Mouse (Mus musculus): ENCODE results near the gene Slc29a1. TPM values are rescaled to one million over a fixed set of nuclear protein-coding genes. Genes with fewer than 3 reads are reported as not detected.
A peak's percentile ranks its signal among the peaks of the same experiment; 100 is the strongest.

Gene Slc29a1
- polyA plus RNA-seq, 1 experiment = 358 TPM

DNA sequence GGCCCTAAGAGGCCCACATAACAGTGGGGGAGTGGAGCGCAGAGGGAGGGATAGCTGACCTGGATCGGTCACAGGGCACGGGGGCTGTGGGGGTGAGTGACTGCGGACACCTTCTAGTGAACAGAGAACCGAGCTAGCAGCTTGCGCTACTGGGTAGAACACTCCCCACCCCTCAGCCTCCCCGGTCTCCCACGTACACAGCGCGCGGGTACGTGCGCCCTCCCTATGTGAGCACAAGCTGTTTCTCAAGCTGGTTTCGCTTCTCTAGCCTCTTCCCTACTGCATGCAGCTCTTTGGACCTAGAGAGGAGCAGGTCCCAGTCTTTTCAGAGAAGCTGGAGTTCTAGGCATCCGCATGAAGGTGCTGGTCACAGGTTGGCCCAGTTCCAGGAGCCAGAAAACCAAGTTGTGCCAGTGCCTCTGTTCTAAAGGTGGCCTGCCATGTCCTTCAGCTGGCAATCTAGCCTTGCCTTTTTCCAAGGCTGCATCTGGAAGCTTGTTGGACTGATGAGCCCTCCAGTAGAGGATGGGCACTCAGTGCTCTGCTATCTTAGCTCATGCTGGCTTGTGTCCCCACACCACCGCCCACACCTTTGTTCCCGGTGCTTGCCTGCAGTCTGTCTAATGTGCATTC, 25.2 kb downstream of the Slc29a1 start:
- Histone ChIP-seq H3K36me3 (ENCODE audit: control insufficient read depth, insufficient read depth, low read length) (peaks cover 25% of the 10 kb centered on the region), H3K27me3 (ENCODE audit: control insufficient read depth, insufficient read depth, low read length) (no peaks in the 10 kb centered on the region), H3K27ac (ENCODE audit: control insufficient read depth, insufficient read depth, low read length) (peak overlapping the region; percentile 94), H3K4me3 (ENCODE audit: control insufficient read depth, insufficient read depth, low read length) (peak overlapping the region; percentile 70), H3K4me1 (replicated peaks; ENCODE audit: control insufficient read depth, insufficient read depth, low read length) (peaks cover 15% of the 10 kb centered on the region)
- peak; percentile 78 for DNase-seq
- TF ChIP-seq POLR2A (IDR thresholded peaks at IDR 0.05; ENCODE audit: control insufficient read depth, extremely low read depth, insufficient read depth, low read length, poor library complexity) (no peak), CTCF (IDR thresholded peaks at IDR 0.05; ENCODE audit: borderline replicate concordance, control insufficient read depth, extremely low read depth, insufficient read depth, low read length, poor library complexity) (no peak)
- 3% methylated on average over 17 of the region's 17 CpGs for WGBS

DNA sequence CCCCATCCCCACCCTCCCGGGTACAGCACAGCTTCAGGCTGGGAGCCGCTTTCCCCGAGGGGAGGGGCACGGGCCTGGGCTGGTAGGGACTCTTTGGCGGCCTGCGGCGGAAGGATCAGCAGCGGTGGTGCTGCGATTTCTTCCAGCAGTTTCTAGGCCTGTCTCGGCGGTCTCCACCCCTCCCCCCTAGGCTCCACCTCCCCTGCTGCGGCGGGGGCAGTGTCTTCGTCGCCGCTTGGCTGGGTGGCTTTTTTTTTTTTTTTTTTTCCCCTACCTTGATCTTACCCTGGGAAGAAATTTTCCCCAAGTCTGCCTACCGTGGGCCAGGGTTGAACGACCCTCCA, 25.7 kb downstream of the Slc29a1 start:
- Histone ChIP-seq H3K27me3 (ENCODE audit: control insufficient read depth, insufficient read depth, low read length) (no peaks in the 10 kb centered on the region), H3K4me1 (replicated peaks; ENCODE audit: control insufficient read depth, insufficient read depth, low read length) (peaks cover 15% of the 10 kb centered on the region), H3K4me3 (ENCODE audit: control insufficient read depth, insufficient read depth, low read length) (peak overlapping the region; percentile 70), H3K27ac (ENCODE audit: control insufficient read depth, insufficient read depth, low read length) (peak overlapping the region; percentile 94), H3K36me3 (ENCODE audit: control insufficient read depth, insufficient read depth, low read length) (peaks cover 30% of the 10 kb centered on the region)
- peak; percentile 97 for DNase-seq
- under 1% methylated on average over 18 of the region's 18 CpGs for WGBS
- TF ChIP-seq POLR2A (IDR thresholded peaks at IDR 0.05; ENCODE audit: control insufficient read depth, extremely low read depth, insufficient read depth, low read length, poor library complexity) (no peak; the same call in 1 of the 2 replicates), CTCF (IDR thresholded peaks at IDR 0.05; ENCODE audit: borderline replicate concordance, control insufficient read depth, extremely low read depth, insufficient read depth, low read length, poor library complexity) (no peak)

DNA sequence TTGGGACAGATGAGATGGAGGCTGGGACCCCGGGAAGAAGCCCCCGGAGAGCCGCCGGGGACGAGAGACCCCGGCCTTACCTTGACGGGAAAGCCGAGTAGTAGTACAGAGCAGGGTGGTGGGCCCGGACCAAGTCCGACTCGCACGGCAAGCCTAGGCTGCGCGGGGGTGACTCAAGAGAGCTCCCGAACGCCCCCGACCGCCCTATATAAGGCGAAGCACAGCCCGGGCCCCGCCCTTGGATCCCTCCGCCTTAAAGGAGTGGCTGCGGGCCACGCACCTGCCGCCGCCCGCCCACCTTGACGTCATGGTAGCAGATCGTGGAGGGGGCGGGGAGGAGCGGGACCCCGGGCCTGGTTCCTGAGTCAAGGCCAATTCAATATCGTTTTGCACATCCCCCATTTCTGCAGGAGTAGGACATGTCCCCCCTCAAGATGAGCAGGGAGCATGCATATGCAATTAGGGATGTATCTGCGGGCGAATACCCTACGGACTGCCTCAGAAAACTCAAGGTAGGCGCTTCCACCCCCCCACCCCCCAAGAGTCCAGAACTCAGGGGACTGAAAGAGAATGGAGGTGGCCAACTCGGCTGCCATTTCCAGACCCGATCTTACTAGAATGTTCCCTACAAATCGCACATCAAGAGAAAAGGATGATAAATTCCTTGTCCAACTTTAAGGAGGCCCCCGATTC, 26.2 kb downstream of the Slc29a1 start, which contains the start of gene Hsp90ab1:
Gene Hsp90ab1, minus strand, starts transcription at position 185 of the 693 bp plus-strand sequence.
- under 1% methylated on average over 41 of the region's 41 CpGs for WGBS
- peaks cover 10% of the 10 kb centered on the region for H3K4me1 ChIP-seq (replicated peaks; ENCODE audit: control insufficient read depth, insufficient read depth, low read length)
- peak within 1 kb of the TSS; percentile 86 for H3K4me3 ChIP-seq (ENCODE audit: control insufficient read depth, insufficient read depth, low read length)
- TF ChIP-seq POLR2A (IDR thresholded peaks at IDR 0.05; ENCODE audit: control insufficient read depth, extremely low read depth, insufficient read depth, low read length, poor library complexity) = peak; percentile 99
- no peak for TF ChIP-seq CTCF (IDR thresholded peaks at IDR 0.05; ENCODE audit: borderline replicate concordance, control insufficient read depth, extremely low read depth, insufficient read depth, low read length, poor library complexity)
- peak within 1 kb of the TSS; percentile 94 for H3K27ac ChIP-seq (ENCODE audit: control insufficient read depth, insufficient read depth, low read length)
- DNase-seq = peak; percentile 100
- no peaks in the 10 kb centered on the region for H3K27me3 ChIP-seq (ENCODE audit: control insufficient read depth, insufficient read depth, low read length)
- H3K36me3 ChIP-seq (ENCODE audit: control insufficient read depth, insufficient read depth, low read length) = peaks cover 34% of the 10 kb centered on the region

DNA sequence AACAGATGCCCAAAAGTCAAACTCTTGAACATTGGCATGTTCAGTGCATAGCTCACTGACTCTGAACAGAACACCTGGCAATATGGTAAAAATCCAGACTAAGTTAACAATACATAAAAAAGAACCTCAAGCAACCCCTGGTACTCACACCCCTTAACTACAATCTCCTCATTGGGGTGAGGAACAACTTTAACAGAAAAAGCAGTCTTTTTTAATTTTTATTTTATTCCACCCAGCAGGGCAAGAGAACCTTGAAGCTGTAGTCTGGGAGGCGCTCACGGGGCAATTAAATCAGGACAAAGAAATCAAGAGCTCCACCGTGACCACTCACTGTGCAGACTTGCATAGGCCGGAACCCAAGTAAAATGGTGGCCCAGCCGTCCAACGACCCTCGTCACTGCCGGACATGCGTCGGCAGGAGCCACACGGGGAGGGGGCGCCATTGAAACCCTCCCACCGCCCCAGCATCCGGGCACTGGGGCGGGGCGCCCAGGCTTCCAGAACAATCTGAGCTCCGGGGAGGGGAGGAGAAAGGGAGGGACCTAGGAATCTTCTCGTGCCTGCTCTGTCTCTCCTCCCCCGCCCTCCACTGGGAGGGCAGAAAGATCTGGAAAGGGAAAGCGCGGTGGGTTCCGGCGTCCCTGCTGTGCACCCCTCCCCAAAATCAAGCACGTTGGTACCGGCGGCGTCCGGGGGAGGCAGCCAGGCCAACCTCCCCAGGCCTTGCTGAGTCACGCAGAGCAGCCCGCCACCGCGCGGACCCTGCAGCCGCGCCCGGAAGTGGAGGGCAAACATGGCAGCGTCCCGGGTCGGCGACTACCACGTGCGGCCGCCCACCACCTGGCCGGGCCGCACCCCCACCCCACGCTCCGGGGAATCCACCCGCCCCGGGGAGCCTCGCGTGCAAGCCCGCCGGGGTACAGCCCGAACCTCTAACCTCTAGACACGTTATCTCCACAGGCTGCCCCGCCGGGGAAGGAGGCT, 27.0 kb downstream of the Slc29a1 start:
- peaks cover 9% of the 10 kb centered on the region for H3K4me1 ChIP-seq (replicated peaks; ENCODE audit: control insufficient read depth, insufficient read depth, low read length)
- peaks cover 43% of the 10 kb centered on the region for H3K36me3 ChIP-seq (ENCODE audit: control insufficient read depth, insufficient read depth, low read length)
- under 1% methylated on average over 57 of the region's 57 CpGs for WGBS
- H3K27ac ChIP-seq (ENCODE audit: control insufficient read depth, insufficient read depth, low read length) = peak overlapping the region; percentile 64
- peak overlapping the region; percentile 86 for H3K4me3 ChIP-seq (ENCODE audit: control insufficient read depth, insufficient read depth, low read length)
- TF ChIP-seq POLR2A (IDR thresholded peaks at IDR 0.05; ENCODE audit: control insufficient read depth, extremely low read depth, insufficient read depth, low read length, poor library complexity) (no peak), CTCF (IDR thresholded peaks at IDR 0.05; ENCODE audit: borderline replicate concordance, control insufficient read depth, extremely low read depth, insufficient read depth, low read length, poor library complexity) (no peak)
- H3K27me3 ChIP-seq (ENCODE audit: control insufficient read depth, insufficient read depth, low read length) = no peaks in the 10 kb centered on the region
- DNase-seq = peak; percentile 73

GRCm38 (mm10) chr17:45569999-45570398, 29.4 kb downstream of the Slc29a1 start:
- no peak for TF ChIP-seq POLR2A (IDR thresholded peaks at IDR 0.05; ENCODE audit: control insufficient read depth, extremely low read depth, insufficient read depth, low read length, poor library complexity)
- TF ChIP-seq CTCF (IDR thresholded peaks at IDR 0.05; ENCODE audit: borderline replicate concordance, control insufficient read depth, extremely low read depth, insufficient read depth, low read length, poor library complexity) = no peak
- 77% methylated on average over 4 of the region's 4 CpGs for WGBS
- Histone ChIP-seq H3K4me1 (replicated peaks; ENCODE audit: control insufficient read depth, insufficient read depth, low read length) (peaks cover 8% of the 10 kb centered on the region), H3K36me3 (ENCODE audit: control insufficient read depth, insufficient read depth, low read length) (peaks cover 51% of the 10 kb centered on the region), H3K4me3 (ENCODE audit: control insufficient read depth, insufficient read depth, low read length) (no peak overlapping the region), H3K27me3 (ENCODE audit: control insufficient read depth, insufficient read depth, low read length) (no peaks in the 10 kb centered on the region), H3K27ac (ENCODE audit: control insufficient read depth, insufficient read depth, low read length) (no peak overlapping the region)
- DNase-seq = no peak

GRCm38 (mm10) chr17:45568990-45569389, 30.4 kb downstream of the Slc29a1 start:
- Histone ChIP-seq H3K27me3 (ENCODE audit: control insufficient read depth, insufficient read depth, low read length) (no peaks in the 10 kb centered on the region), H3K4me3 (ENCODE audit: control insufficient read depth, insufficient read depth, low read length) (no peak overlapping the region), H3K27ac (ENCODE audit: control insufficient read depth, insufficient read depth, low read length) (no peak overlapping the region), H3K36me3 (ENCODE audit: control insufficient read depth, insufficient read depth, low read length) (peaks cover 51% of the 10 kb centered on the region), H3K4me1 (replicated peaks; ENCODE audit: control insufficient read depth, insufficient read depth, low read length) (peaks cover 13% of the 10 kb centered on the region)
- 93% methylated on average over 12 of the region's 12 CpGs for WGBS
- DNase-seq = no peak
- TF ChIP-seq CTCF (IDR thresholded peaks at IDR 0.05; ENCODE audit: borderline replicate concordance, control insufficient read depth, extremely low read depth, insufficient read depth, low read length, poor library complexity) = no peak
- no peak for TF ChIP-seq POLR2A (IDR thresholded peaks at IDR 0.05; ENCODE audit: control insufficient read depth, extremely low read depth, insufficient read depth, low read length, poor library complexity)
